Mouse (Mus musculus): ENCODE measurements around the gene Itsn1.

Itsn1 gene

GRCm38 (mm10) chr16:91876457-91876856 lies 147.4 kb downstream of the Itsn1 start:
- no peak for DNase-seq

- DNase-seq = no peak
Measured at GRCm38 (mm10) chr16:91879101-91879500, 150.0 kb downstream of the Itsn1 start.

- no peak for DNase-seq
Measured at GRCm38 (mm10) chr16:91880869-91881767, 152.0 kb downstream of the Itsn1 start.

DNA sequence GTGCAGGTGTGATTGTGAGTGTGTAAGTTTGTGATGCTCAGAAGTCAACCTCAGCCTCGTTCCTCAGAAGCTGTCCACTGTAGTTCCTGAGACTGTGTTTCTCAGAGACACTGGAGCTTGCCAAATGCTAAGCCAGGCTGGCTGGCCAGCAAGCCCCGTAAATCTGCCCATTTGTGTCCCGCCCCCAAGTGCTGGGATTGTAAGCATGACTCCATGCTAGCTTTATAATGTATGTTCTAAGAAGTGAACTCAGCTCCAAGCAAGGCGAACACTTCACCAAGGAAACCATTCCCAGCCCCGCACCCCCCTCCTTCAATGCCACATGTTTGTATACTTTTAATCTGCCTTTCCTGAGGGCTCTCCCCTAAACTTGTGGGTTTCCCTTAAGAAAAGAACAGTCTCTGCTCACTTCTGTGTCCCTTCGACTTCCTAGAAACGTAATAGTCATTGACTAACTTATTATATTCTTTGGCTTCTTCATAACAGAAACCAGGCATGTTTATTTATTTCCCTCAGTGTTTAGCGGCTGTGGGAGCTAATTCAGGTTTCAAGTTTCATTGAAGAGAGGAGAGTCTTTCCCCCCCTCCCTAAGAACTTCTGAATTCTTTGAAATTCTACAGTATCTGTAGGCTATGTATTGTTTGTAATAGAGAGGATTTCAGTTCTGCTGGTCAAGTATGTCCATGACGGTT lies 153.2 kb downstream of the Itsn1 start:
- no peak for DNase-seq

GRCm38 (mm10) chr16:91883636-91884035 lies 154.6 kb downstream of the Itsn1 start:
- DNase-seq = no peak

DNA sequence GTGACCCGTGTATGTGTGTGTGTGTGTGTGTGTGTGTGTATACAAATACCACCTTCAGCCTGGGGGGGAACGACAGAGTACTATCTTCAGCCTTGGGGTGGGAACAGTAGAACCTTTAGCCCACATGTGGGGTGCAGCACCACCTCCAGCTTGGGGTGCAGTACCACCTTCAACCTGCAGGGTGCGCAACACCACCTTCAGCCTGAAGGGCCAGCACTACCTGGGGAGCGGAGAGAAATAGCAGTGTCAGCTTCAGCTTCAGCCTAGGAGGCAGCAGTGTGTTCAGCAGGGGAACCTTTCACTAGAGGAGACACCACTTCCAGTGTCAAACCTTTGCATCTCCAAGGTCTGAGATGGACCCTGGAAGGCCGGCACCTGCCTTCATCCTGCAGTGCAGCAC lies 155.1 kb downstream of the Itsn1 start:
- DNase-seq = peak; percentile 27 to 72

GRCm38 (mm10) chr16:91885389-91886122 lies 156.5 kb downstream of the Itsn1 start:
- DNase-seq = peak; percentile 40 to 57

DNA sequence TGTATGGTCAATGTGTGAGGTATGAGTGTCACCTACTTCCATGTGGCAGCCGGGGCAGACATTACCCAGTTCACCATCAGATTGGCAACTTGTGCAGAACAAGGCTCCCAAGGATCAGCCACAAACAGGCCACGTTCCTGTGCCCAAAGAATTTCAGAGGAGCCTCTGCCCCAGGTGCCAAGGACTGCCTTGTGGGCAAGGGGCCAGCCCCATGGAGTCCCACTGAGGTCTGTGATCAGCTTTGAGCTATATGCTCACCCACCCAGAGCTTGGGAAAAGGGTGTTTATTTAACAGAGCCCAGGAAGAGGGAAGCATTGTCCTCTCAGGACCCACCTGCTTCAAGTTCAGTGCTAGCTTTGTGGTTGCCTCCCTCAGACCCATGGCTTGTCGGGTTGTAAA lies 159.3 kb downstream of the Itsn1 start:
- DNase-seq = no peak

- peak in 1 of 2 experiments; percentile 32 for DNase-seq
Measured at GRCm38 (mm10) chr16:91889831-91890230, 160.8 kb downstream of the Itsn1 start.

- DNase-seq = no peak
Measured at GRCm38 (mm10) chr16:91891218-91891617, 162.1 kb downstream of the Itsn1 start.

GRCm38 (mm10) chr16:91896426-91896830 lies 167.3 kb downstream of the Itsn1 start:
- no peak for DNase-seq

DNA sequence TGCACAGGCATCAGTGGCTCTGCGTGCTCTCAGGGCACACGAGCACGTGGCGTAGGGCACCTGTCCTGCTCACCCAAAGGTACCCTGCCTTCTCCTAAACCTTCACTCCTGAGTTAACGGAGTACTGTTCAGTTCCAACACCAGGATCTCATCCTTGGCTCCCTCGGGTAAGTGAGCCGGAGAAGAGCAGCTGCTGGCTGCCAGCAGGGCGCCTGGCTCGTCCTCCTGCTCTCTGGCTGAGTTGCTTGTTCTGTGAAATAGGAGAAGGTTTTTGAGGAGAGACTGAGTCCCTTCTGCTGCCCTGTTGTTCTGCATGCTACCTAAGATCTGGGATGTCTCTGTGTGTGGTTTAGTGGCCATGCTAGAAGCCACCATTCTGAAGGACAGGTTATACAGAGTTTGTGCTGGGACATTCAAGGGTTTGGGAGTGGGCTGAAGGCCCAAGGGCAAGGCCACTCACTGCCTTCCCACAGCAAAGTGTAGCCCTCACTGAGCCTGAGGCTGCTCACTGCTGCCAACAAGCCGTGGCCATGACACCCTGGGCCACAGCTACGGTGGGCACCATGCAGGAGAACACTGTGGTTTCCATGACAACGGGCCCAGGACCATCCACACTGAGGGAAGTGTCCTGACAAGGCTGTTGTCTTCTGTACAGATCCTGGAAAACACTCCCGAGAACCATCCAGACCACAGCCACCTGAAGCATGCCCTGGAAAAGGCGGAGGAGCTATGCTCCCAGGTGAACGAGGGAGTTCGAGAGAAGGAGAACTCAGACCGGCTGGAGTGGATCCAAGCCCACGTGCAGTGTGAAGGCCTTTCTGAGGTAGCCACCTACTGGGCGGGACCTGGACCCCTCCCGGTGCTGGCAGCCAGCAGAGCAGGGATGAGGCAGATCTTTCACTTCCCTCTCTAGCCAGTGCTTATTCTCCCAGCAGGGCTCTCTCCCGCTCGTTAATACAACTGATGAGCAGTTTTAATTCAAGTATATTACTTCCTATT lies 170.1 kb downstream of the Itsn1 start:
- DNase-seq = peak; percentile 51 to 66

GRCm38 (mm10) chr16:91900274-91900673 lies 171.2 kb downstream of the Itsn1 start:
- no peak for DNase-seq

DNA sequence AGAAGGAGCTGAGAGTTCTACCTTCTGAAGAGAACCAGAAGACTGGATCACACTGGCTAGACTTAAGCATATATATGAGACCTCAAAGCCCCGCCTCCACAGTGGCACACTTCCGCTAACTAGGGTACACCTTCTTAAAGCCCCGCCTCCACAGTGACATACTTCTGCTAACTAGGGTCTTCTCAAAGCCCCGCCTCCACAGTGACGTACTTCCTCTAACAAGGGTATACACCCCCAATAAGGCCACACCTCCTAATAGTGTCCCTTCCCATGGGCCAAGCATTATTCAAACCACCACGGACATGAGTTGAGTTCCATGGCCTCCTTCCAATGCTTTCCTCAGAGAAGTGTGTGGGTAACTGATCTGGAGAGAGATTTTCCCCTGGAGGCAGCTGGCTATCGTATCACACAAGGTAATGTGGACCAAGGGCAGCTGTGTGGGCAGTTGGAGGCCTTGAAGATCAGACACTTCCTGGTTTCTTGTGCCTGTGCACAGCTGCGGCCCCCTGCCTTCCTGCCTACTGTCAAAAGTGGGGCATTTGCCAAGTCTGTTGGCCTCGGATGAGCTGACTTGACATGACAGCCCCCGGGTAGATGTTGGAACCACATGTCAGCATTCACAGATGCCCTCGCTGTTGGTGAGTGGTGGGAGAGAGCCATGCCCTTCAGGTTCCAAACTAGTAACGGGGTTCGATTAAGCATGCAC lies 174.9 kb downstream of the Itsn1 start:
- DNase-seq = no peak

DNA sequence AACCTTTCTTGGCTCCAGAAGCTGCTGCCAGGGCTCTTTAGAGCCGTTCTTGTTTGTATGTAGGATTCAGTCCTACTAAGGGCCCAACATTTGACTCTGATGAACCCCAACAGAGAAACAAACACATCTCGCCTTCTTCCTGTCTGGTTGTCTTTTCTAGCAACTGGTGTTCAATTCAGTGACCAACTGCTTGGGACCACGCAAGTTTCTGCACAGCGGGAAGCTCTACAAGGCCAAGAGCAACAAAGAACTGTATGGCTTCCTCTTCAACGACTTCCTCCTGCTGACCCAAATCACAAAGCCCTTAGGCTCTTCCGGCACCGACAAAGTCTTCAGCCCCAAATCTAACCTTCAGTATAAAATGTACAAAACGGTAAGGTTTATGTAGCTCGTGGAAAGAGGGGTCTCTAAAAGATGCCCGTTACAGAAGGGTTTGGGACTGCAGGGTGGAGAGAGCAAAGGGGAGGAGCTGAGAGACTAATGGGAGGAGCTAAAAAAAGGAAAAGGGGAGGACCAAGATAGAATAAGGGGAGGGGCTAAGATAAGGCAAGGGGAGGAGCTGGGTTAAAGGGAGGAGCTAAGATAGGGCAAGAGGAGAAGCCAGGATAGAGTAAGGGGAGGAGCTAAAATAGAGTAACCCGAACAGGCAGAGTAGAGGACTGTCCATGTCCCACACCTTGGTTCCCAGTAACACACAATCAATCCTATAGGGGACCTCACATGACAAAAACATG lies 176.2 kb downstream of the Itsn1 start:
- no peak for DNase-seq

GRCm38 (mm10) chr16:91905987-91906386 lies 176.9 kb downstream of the Itsn1 start:
- no peak for DNase-seq

- DNase-seq = no peak
Measured at GRCm38 (mm10) chr16:91906672-91907071, 177.6 kb downstream of the Itsn1 start.

- no peak for DNase-seq
Measured at GRCm38 (mm10) chr16:91907158-91907557, 178.1 kb downstream of the Itsn1 start.

GRCm38 (mm10) chr16:91909569-91910335 lies 180.7 kb downstream of the Itsn1 start:
- no peak for DNase-seq

GRCm38 (mm10) chr16:91917631-91918096 lies 188.6 kb downstream of the Itsn1 start:
- peak; percentile 83 to 88 for DNase-seq

All from kidney, postnatal 36 days (tissue).